ENCODE assay signal across 8 mouse cellular contexts in the genomic region with DNA sequence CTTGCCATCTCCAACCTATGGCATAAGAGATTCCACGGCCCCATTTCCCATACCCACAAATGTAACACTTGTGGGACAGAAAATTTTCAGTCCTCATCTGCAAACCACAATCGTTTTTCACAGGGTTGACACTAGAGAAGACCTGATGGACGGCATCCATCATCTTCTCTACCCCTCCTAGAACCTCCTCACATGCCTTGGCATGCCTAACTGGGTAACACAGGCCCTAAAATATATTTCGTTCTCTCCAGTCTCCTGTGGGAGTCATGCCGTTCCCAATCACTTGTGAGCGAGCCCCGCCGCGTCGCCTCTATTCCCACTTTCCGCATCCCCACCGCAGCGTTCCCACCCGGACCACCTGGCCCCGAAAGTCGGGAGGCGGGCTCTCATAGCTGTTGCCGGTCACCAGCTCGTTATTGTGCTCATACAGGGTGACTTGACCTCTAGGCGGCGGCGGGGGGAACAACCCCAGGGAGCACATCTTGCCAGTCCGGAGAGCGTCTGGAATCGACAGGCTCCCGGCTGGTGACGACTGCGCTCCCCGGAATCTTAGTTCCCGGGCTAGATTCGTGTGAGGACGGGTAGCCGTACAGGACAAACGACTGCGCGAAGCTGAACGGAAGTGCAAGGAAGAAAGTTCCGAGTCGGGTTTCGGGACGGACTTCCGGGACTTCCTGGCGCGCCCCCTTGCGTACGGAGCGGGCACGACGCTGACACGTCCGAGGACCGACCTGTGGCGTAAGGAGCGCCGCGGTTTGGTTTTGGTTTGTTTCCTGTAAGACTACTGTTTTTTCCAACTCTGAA. TPM values are rescaled to one million over a fixed set of nuclear protein-coding genes. Genes with fewer than 3 reads are reported as not detected.
DNase-seq lines count a peak whose midpoint lies in the region; ATAC-seq lines count a peak whose summit lies in the region.

A gene (minus strand): TSS at position 634 of the 804 bp plus-strand sequence.

- peak; percentile 91 for ATAC-seq in megakaryocyte progenitor cell, adult 5-6 weeks (replicated peaks; ENCODE audit: poor library complexity)

- DNase-seq in adipocyte (ENCODE audit: low spot score), result peak; percentile 97
- DNase-seq in embryo, embryonic 10 days (ENCODE audit: low spot score), result peak; percentile 99
- peak; percentile 96 for DNase-seq in gastrocnemius, postnatal 10 days
- peak; percentile 97 for DNase-seq in induced T-regulatory cell, adult 2 months (ENCODE audit: low read depth)
- DNase-seq in left cerebral cortex, adult 9 months (ENCODE audit: low spot score in 2 of 2), result peak; percentile 74 to 95
- peak; percentile 97 for DNase-seq in right cerebral cortex, postnatal 14 days
- DNase-seq in urinary bladder, postnatal 36 days (ENCODE audit: low spot score in 2 of 2), result peak; percentile 91 to 95

RNA-seq across cellular contexts. Expression of the gene that starts here (rescaled TPM):
- 10 to 100 TPM in 1 of 2 experiments, 1 to 10 TPM in 1; 7.8 to 11.1 TPM for total RNA-seq in gastrocnemius, postnatal 10 days (2021)
- 103 and 110 TPM in 2 replicates for total RNA-seq in megakaryocyte progenitor cell, adult 5-6 weeks (2015)
- total RNA-seq in megakaryocyte progenitor cell, adult 5-6 weeks (2017), result 141 and 151 TPM in 2 replicates

Comparison
In these comparisons a context has a peak if more than half of its experiments do, and no peak if none do; other contexts are left out.
1. Peak in every context shown above with its lines: DNase-seq and ATAC-seq.
2. RNA of the gene that starts here (total RNA-seq): 103 to 151 TPM in megakaryocyte progenitor cell, adult 5-6 weeks; 7.8 to 11.1 TPM in gastrocnemius, postnatal 10 days; every median in the first group is over 4 times any median in the second.